Mouse (Mus musculus) CD4-positive, CD25-positive, alpha-beta regulatory T cell, adult 2 months (primary cell): ENCODE measurements at regions not wholly inside any gene's neighbourhood (a gene's known extent, or its start where the extent isn't known, plus 50 kb on each side); places are given as distances from the start of the nearest gene placed in this dataset.

Experiments
- DNase-seq: peaks from one replicate; pipeline ENCODE4 v3.0.0-alpha.2; 2012; ENCODE audit warnings: low read depth, low spot score

GRCm38 (mm10) chr3:133750606-133751005 is 205.7 kb upstream of the Tet2 start:
- DNase-seq = no peak

DNA sequence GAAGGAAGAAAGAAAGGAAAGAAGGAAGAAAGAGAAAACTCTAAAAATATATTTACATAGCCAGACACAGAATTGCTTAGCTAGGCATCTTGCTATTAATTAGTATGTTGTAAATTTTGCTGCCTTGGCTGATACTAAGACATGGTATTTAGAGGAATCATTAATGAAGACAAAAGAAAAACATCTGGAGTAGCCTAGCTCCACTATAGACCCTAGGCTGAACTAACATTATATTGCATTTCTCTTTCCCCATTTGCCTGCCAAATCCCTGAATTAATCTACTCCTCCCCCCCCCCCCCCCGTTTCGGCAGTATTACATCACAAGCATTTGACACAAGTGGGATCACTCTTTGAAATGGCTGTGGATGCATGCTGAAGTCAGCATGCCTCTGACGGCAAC is 206.1 kb upstream of the Tet2 start:
- no peak for DNase-seq

GRCm38 (mm10) chr3:133751565-133751964 is 206.6 kb upstream of the Tet2 start:
- no peak for DNase-seq

DNA sequence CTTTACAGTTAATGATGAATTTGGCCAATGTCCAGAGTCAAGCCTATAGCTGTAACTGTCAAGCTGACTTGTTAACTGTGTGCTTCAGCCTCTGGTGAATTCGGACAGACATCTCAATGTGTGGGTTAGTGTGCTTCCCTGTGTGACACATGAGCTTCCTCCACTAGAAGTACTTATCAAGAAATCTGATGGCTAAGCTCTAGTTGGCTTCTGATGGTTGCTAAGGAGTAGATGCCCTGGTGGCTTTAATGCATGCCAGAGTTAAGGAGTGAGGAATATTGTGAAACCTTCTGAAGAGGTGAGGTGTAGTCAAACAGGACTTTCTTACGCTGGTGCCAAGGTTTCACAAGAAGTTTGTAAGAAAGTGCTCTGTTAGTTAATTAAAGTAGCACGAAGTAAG is 208.1 kb upstream of the Tet2 start:
- no peak for DNase-seq

- DNase-seq = no peak
Measured at GRCm38 (mm10) chr3:133754006-133754910, 209.3 kb upstream of the Tet2 start.

DNA sequence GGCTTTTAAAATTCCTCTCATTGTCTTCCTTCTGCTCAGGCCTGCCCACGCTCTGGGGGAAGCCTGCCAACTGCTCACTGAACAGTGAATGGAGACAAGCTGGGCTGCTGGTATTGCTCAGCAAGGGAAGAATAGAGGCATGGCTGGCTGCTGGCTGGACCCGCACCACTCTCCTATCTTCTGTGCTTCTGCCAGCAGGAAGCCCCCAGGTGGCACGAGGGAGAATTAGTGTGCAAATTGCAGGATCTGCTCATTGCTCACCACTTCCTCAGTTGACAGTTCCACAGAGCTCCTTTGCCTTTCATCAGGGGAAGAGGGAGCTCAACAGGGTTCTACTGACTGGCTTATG is 209.9 kb upstream of the Tet2 start:
- DNase-seq = no peak

GRCm38 (mm10) chr3:133757756-133758420 is 212.9 kb upstream of the Tet2 start:
- DNase-seq = no peak

DNA sequence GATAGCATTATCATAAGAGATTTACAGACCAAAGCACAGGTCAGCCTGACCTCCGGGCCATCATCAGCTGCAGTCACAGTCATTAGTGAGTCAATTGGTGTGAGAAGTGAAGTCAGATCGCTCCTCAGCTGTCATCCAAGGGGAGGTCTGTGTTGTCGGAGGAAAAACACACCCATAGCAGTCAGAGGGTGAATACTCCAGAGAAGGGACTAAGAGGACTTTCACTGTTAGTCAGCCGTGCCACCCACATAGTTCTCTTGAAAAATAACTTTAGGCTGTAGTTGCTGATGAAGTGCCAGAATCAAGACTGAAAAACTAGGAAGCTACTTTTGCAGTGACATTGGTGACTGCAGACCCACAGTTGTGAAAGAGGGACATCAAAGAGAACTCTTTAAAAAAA is 213.5 kb upstream of the Tet2 start:
- peak; percentile 2 for DNase-seq

GRCm38 (mm10) chr3:133759611-133760010 is 214.7 kb upstream of the Tet2 start:
- DNase-seq = no peak

- DNase-seq = no peak
Measured at GRCm38 (mm10) chr3:133760221-133760620, 215.3 kb upstream of the Tet2 start.

DNA sequence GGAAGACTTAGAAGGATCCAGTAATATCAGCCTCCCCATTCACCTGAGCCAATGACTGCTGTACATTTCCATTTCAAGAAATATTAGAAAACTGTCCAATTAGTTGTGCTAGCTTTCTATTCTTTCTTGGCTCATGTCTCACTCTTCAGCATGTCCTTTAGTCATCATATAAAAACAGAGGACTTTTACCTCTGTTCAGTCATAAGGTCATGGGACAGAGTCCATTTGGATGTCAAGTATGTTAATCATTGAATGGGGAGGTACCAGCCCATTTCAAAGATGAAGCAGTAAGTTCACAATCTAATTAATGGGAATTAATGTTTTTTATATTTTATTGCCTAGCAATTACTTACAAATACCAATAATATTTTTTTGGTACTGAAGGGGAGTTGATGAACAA is 218.8 kb upstream of the Tet2 start:
- DNase-seq = no peak

DNA sequence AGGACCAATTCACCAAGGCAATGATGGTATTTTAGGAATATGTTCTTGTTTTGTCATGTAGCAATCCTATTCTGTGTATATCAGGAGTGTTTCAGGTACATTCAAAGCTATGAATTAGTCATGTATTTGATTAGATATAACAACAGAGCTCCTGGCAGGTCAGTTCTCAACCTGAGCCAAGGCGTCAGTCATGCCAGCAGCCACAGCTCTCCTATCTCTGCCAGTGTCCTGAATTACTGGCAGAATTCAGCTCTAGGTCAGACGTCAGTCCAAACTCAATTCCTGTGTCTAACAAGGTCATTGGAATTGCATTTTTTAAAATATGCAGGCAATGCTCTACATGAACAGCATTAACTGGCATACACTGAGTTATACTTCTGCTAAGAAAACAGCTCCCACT is 228.6 kb upstream of the Tet2 start:
- DNase-seq = no peak

- DNase-seq = no peak
Measured at GRCm38 (mm10) chr3:133774229-133774628, 229.3 kb upstream of the Tet2 start.

GRCm38 (mm10) chr3:133776013-133776412 is 231.1 kb upstream of the Tet2 start:
- DNase-seq = no peak

DNA sequence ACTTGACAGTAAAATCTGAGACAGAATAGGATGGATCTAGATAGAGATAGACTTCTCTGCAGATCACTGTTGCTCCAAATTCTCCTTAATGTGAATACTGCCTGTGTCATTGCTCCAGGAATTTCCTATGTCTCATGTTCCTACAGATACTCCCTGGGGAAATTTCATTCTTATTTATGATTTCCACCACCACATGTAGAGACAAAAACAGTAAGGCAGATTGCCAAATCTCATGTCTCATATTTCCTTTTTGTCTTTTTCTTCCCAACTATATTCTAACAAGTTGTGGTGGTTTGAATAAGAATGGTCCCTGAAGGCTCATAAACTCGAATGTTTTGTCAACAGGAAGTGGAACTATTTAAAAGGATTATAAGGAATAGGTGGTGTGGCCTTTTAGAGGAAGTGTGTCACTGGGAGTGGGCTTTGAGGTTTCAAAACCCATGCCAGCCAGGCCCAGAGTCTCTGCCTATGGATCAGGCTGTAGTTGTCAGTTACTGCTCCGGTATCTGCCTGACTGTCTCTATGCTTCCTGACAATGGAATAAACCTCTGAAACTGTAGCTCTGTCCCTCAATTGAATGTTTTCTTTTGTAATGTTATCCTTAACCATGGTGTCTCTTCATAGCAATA is 234.3 kb upstream of the Tet2 start:
- DNase-seq = no peak

GRCm38 (mm10) chr3:133783060-133783459 is 238.1 kb upstream of the Tet2 start:
- no peak for DNase-seq

DNA sequence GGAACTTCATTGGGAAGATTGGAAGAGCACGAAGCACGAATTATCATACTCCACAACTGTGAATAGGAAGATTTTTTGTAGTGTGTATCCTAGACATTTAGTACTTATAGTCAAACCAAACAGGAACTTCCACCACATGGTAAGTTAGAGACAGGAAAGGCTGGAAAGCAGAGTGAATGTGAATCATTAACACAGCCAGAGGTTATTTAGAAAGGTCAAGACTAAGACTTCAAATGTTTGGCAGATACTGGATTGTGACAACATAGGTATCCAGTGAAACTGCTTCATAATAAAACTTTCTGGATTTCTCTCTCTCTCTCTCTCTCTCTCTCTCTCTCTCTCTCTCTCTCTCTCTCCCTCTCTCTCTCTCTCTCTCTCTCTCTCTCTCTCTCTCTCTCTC is 246.4 kb upstream of the Tet2 start:
- DNase-seq = no peak

GRCm38 (mm10) chr3:133809007-133809552 is 264.1 kb upstream of the Tet2 start:
- no peak for DNase-seq

- peak; percentile 4 for DNase-seq
Measured at GRCm38 (mm10) chr3:133818966-133819700, 274.2 kb upstream of the Tet2 start.

GRCm38 (mm10) chr3:133833739-133834391 is 288.9 kb upstream of the Tet2 start:
- no peak for DNase-seq

DNA sequence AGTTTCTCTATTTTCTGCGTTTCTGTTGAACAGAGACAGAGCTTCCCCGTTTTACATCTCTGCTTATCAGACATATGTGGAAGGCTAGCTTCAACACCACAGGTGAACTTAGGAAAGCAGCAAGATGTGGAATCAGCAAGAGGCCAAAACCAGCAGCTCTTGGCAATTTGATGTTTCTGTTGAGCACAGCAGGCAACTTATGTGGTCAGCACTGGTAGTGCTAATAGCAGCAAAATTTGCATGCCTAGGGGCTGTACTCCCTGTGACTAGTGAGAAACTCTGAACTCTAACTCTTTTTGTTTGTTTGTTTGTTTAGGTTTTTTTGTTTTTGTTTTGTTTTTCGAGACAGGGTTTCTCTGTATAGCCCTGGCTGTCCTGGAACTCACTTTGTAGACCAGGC is 289.5 kb upstream of the Tet2 start:
- no peak for DNase-seq
